Mouse (Mus musculus) right cerebral cortex, postnatal 14 days (tissue): ENCODE results near the gene AC140267.1.
A peak's percentile ranks its signal among the peaks of the same experiment; 100 is the strongest.

Experiments
- DNase-seq: peaks from one replicate; pipeline ENCODE4 v3.0.0; 2022

The AC140267.1 gene

DNA sequence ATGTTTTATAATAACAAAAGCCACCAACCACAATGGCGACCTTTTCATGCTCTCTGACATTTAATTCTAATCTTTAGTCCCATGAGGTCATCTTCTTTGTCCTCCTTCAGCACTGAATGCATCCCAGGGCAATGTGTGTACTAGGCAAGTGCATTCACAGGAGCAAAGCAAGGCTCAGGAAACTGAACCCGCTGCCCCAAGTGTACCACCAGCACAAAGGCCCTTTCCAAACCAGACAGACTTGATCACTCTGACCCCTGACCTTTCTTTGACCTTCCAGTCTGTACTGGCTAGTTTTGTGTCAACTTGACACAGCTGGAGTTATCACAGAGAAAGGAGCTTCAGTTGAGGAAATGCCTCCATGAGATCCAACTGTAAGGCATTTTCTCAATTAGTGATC lies 3.3 kb upstream of the AC140267.1 start:
- DNase-seq, result no peak

DNA sequence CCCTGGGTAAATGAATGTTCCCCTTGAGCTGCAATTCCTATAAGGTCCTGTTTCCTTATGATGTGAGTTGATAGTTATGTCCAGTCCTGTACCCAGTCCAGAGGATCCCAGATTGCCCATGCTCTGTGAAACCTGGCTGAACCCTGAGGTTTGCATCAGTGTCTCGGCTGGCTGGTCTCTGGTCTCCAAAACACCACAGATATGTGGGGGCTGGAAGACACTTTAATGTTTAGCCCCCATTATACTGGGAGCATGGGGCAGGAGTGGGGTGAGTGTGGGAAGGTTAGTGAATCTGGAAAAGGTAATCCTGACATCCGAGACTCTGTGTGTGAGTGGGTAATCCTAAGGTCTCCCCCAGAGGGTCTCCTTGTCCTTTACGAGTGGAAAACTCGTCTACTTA lies 2.6 kb upstream of the AC140267.1 start:
- no peak for DNase-seq

DNA sequence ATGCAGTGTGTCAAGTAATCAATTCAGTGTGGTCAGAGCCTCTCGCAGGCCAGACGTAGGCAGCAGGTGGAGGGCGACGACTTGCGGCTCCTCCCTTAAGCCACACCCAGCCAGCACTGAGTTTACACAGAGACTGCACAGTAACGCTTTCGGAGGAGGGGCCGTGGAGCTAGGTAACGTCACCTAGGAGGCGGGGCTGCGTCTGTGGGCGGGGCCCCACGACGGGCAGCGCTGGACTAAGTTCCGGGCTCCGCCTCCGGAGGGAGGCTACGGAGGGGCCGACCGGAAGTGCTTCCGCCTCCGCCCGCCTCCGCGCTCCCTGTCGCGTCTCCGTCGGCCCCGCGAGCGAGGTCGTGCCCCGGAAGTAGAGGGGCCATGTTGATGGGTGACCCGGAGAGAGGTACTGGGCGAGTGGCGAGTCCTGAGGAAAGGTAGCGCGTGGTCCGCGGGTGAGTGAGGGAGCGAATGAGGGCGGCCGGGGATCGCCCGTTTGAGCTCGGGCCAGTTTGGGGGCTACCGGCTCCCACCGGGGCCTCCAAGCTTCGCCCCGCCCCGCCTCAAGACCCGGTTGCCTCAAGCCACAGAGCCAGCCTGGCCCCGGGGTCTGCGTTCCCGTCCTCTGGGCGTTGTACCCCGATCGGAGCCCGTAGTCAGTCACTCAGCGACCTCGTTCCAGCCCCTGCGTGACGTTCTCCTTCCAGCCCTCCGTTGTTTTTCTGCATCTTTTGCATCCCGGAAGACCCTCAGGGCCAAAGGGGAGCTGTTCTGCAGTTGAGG lies 1.7 kb upstream of the AC140267.1 start, which contains the start of gene Mief1:
TSS of gene Mief1 (plus strand) at position 286 of the 777 bp plus-strand sequence.
- peak; percentile 95 for DNase-seq

DNA sequence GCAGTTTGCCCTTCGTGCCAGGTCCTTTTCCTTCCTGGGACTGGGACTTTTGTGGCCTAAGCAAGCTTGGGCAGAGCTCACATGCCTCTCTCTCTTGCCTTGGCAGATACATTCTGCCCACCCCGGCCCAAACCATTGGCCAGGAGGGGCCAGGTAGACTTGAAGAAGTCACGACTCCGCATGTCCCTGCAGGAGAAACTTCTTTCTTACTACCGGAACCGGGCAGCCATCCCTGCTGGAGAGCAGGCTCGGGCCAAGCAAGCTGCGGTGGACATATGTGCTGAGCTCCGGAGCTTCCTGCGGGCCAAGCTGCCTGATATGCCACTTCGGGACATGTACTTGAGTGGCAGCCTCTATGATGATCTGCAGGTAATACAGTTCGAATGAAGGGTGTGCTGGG lies 12.5 kb downstream of the AC140267.1 start:
- DNase-seq, result no peak

DNA sequence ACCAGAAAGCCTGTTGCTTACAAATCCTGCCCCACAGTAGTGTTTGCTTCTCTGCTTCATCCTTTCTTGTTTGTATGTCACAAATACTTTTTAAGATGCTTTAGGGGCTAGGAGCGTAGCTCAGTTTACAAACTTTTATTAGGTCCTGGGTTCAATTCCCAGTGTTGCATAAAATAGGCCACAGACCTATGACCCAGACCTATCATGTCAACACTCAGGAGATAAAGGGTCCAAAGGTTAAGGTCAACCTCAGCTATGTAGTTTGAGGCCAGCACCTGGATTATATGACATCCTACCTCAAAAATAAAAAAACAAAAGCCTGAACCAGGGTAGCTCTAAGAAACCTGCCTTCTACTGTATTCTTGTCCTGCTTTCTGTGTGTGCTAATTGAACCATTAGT lies 13.0 kb downstream of the AC140267.1 start:
- no peak for DNase-seq

DNA sequence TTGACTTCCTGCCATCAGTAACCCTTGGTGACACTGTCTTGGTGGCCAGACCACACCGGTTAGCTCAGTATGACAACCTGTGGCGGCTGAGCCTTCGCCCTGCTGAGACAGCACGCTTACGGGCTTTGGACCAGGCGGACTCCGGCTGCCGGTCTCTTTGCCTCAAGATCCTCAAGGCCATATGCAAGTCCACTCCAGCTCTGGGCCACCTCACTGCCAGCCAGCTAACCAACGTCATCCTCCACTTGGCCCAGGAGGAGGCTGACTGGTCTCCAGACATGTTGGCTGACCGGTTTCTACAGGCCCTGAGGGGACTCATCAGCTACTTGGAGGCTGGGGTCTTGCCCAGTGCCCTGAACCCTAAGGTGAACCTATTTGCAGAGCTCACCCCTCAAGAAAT lies 14.0 kb downstream of the AC140267.1 start:
- DNase-seq, result no peak

DNA sequence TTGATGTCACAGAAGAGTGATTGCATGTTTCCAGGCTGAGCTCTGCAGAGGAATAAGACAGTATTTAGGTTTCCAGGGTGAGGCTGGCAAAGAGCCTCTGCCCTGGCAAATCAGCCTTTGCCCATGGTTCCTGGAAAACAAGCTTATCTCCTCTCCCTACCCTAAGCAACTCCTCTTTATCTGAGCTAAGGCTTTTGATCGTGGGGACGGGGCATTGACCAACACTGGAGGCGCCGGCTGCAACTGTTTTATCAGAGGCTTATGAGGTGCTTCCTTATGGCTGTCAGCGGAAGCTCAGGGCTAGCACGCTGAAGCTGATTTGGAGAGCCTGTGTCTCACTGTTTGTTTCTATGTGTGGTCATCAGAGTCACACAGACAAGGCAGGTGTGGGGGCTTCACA lies 15.0 kb downstream of the AC140267.1 start:
- no peak for DNase-seq

DNA sequence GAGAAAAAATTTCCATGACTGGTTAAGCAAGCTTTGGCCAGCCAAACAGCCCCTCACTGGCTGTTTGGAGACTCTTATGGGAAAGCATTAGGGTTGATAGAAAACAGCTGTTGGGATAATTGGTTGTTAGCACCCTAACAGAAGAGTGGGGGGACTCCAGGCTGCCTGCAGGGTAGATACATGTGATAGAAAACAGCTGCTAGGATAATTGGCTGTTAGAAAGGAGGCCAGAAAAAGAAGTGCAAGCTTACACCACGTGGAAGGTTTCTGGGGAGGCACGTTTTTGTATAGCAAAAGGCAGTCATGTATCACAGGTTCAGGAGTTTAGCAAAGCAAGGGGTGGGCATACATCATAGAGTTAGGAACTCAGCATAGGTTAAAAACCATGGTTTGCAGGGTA lies 17.9 kb downstream of the AC140267.1 start:
- no peak for DNase-seq

DNA sequence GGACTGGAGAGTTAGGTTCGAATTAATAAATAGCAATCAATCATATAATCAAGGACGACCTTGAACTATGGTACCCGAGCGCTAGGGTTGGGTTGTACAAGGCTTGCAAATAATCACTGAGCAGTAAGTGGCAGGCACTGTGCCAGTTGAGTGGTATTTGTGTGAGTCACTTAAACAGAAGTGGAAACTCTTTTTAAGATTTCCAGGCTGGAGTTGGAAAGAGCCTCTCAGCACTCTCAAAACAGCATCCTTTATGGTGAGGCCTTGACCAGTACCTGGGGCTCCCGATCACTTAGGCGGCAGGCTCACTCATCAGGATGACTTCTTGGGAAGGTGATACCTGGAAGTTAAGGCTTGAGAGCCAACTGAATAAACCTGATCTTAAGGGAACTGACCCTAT lies 18.6 kb downstream of the AC140267.1 start:
- peak; percentile 60 for DNase-seq

DNA sequence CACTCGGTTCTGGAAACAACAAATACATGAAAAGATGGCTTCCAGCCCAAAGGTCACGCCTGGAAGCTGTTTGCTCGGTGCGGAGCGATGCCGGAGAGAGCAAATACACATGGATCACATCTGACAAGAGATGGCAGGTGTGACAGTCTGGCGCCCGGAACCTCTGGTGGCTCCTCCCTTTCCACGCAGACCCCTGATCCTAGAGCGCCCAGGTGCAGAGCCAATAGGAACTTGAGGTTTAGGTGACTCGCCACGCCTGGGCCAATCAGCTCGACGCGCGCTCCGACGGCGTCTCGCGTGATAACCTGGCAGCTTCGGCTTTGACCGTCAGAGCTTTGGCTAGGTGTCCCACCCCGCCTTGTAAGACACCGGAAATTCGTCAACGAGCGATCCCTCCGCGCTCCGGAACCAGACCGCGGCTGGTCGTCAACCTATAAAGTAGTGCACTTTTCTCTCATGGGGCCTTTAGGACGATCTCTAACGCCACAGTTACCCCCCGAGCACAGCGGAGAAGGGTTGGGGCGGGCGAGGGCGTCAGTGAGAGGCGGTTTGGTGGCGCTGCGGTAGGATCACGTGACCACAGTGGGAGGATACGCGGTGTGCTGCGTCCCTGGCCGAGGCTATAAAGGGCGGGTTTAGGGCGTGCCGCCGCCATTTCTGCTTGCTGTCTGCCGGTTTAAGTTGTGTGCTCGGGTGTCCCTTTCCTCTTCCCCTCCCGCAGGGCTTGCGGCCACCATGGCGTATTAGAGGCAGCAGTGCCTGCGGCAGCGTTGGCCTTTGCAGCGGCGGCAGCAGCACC lies 19.4 kb downstream of the AC140267.1 start, which contains the start of gene Atf4:
TSS of gene Atf4 (plus strand) at position 338 of the 799 bp plus-strand sequence.
- DNase-seq, result peak; percentile 98

DNA sequence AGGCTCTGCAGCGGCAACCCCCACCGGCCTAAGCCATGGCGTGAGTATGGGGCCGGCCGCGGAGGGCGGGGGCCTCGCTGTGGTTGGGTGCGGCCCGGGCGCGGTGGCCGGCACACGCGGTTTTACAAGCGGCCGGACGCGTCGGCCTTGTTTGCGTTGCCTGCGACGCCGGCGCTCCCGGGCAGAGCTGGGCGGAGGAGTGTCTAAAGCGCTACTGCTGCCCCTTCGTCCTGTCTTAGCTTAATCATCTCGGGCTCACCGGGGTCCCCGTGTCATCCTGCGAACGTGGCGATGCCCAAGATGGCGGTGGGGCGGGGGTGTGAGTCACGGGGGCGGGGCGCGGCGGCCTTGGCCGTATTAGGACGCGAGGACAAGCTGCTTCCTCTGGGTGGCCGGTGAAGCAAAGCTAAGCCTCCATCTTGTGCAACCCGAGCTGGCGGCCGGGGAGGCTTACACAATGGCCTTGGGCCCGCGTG lies 20.0 kb downstream of the AC140267.1 start:
- DNase-seq, result peak; percentile 74

DNA sequence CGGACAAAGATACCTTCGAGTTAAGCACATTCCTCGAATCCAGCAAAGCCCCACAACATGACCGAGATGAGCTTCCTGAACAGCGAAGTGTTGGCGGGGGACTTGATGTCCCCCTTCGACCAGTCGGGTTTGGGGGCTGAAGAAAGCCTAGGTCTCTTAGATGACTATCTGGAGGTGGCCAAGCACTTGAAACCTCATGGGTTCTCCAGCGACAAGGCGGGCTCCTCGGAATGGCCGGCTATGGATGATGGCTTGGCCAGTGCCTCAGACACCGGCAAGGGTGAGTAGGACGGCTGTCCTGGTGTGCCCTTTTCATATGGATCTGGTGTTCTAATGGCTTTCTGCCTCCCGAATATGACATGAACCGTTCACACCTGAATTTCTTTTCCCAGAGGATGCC lies 20.6 kb downstream of the AC140267.1 start:
- no peak for DNase-seq

DNA sequence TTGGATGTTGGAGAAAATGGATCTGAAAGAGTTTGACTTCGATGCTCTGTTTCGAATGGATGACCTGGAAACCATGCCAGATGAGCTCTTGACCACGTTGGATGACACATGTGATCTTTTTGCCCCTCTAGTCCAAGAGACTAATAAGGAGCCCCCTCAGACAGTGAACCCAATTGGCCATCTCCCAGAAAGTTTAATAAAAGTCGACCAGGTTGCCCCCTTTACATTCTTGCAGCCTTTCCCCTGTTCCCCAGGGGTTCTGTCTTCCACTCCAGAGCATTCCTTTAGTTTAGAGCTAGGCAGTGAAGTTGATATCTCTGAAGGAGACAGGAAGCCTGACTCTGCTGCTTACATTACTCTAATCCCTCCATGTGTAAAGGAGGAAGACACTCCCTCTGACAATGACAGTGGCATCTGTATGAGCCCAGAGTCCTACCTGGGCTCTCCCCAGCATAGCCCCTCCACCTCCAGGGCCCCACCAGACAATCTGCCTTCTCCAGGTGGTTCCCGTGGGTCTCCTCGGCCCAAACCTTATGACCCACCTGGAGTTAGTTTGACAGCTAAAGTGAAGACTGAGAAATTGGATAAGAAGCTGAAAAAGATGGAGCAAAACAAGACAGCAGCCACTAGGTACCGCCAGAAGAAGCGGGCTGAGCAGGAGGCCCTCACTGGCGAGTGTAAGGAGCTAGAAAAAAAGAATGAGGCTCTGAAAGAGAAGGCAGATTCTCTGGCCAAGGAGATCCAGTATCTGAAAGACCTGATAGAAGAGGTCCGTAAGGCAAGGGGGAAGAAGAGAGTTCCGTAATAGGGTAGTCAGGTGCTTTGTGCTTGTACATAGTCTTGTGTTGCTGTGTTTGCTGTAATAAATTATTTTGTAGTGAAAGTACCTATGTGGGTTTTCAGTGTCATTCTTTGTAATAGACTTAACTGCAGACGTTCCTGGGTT lies 21.3 kb downstream of the AC140267.1 start:
- DNase-seq, result no peak

DNA sequence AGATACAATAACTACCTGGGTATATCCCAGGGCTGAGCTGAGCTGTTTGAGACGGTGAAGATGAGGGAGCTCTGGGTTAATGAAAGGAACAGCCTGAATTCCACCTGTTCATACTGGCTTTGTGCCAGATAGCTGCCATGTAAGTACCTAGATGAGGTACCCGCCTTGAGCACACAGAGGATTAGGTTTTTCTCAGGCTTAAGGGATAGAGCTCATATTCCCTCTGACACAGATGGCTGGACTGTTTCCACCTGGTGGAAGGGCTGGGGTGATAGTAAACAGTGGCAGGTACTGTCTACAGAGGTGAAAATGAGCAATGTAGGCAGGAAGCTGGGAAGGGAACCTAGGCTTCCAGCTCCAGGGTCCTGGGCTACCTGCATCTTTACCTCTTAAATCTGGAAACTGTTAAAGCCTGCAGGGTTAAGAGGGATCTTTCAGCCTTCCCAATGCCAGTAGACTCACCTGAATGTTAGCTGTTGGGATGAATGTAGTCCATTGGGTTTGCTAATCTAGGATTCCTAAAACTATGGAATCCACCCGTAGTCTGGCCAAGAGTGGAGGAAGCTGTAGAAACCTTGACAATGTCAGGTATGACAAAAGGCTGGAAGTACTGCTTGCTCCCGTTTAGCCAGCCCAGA lies 22.1 kb downstream of the AC140267.1 start:
- no peak for DNase-seq

DNA sequence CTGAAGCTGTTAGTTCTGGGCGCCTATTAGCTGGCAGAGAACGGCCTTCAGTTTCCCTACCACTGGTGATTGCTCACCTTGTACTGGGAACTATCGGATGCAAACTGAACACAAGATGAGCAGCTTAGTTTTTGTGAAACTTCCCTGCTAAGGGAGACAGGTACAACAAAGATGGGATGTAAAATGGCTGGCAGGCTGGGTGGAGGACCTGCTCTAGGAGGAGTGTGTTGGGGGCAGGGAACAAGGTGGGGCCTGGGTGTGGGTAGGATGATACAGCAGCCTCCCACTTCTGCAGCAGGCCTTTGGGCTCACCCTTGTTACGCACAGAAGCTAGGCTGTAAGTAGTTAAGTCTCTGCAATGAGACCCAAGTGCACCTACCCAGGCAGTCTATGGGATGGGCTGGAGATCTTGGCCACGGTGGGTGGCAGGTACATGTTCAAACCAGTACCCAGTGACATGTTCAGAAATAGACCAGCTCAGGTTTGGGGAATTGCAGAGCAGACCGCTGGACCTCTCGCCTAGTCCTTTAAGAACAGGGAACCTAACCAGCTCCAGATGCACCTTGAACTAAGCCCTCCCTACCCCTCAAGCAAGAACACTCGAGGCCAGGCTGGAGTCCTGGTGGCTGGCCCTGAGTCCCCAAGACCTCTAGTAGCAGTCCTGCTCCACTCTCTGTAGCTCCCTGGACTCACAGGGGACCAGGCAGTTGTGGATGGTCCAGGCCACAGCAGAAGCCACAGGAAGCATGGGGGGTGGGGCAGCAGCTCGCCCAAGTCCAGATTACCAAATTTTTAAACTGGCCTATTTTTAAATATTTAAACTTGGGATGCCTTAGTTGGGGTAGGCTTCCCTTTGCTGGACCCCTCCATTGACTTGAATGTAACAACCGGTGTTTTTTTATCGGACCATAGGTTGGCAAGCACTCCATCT lies 22.9 kb downstream of the AC140267.1 start:
- DNase-seq, result no peak

DNA sequence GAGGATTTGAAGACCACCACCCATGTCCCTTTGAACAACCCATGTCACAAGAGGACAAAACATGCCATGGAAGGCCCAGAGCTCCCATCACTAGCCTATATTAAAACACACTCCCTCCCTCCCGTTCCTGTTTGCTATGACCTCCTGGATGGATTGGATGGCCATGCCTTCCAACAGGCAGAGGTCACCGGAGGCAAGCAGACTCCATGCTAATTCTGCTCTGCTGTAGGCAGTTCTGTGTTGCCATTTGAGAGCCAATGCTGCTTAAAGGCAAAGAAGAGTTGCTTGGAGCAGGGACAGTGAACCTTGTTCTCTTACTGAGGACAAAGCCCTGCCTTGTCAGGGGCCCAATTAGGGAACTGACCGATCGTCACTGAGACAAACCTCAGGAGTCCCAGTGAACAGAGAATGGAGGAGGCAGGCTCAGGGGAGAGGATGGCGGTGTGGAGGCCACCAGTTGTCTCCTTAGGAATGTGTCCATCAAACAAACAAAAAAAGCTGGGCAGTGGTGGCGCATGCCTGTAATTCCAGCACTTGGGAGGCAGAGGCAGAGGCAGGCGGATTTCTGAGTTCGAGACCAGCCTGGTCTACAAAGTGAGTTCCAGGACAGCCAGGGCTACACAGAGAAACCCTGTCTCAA lies 23.9 kb downstream of the AC140267.1 start:
- DNase-seq, result no peak

DNA sequence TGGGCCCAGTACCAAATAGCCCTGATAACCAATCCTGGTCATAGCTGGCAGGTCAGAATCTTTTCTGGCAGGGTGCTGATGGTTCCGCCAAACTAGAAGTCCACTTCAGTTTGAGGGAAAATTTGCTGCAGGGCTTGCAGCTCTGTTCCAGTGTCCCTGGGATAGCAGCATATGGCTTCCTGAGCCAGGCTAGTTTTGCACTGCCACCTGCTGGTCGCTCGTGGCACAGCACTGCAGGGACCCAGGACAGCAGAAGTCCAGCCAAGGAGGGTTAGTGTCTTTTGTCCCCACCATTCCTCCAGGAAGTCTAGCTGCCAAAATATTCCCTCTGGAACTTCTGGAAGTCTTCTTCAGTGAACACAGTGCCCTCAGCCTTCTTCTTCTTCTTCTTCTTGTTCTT lies 25.0 kb downstream of the AC140267.1 start:
- DNase-seq, result peak; percentile 87

DNA sequence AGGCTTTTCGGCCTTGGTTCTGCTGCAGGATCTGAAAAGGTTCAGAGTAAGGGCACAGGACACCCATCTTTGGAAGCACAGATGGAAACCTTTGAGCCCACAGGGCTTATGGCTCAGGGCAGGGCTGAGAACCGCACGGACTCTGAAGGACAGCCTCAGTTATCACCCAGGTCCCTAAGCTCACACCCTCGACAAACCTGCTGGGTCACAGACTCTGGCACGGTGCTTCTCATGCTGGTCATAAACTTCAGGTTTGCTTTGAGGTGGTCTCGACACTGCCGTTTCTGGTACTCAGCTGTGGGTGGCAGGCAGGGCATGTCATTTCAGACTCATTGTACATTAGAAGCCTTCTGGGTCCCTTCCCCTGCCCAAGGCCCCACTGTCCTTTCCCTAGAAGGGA lies 25.5 kb downstream of the AC140267.1 start:
- no peak for DNase-seq

DNA sequence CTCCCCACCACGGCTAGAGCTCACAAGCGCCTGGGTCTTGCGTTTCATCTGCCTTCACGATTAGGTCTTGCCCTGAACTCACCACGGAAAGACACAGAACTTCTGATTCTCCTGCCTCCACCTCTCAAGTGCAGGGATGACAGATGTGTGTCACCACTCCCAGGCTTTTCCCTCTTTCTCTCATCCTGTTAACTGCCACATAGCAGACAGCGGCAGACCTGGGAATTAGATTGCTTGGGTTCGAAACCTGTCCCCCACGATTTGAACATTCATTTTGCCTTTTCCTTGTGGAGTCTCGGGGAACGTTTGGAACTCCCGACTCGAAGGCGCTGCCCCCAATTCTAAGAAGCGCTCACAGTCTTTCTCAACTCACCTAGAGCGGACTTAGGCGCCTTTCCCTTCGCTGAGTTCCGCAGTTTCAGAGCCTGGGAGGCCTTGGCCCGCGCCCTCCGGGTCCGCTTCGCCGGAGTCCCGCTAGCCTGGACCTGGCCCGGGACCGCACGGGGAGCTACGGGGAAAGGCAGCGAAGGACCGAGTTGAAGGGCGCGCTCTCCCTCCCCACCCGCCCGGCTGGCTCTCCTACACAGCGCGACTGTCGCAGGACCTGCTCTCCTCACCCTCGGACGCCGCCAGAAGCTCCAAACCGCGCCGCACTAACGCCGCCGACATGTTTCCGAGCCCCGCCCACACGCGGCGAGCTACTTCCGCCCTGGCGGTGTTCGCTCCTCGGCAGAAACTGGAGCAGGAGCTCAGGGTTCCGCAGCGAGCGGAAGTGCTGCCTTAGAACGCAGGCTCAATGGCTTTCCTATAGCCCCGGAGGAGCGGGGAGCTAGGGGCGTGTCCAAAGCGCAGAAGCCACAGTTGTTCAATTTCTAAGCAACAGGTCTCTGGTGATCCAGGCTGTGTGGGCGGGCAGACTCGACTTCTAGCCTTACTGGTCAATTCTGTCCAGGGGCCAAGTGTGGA lies 28.3 kb downstream of the AC140267.1 start, which contains the start of gene Rps19bp1:
TSS of gene Rps19bp1 (minus strand) at position 706 of the 966 bp plus-strand sequence.
- DNase-seq, result peak; percentile 90
